Mouse (Mus musculus) limb, embryonic 14.5 days (tissue): ENCODE measurements around the gene Hist1h2bl. TPM values are rescaled to one million over a fixed set of nuclear protein-coding genes. Genes with fewer than 3 reads are reported as not detected.

Source experiments
- ATAC-seq: fragments of 200-750 bp; cut with Nextera tagmentation; 2 replicates; pipeline ENCODE4 v1.8.0; 2017; ENCODE audit warnings: low read depth, moderate number of reproducible peaks, moderate TSS enrichment; ENCODE audit not compliant: low FRiP score
- DNase-seq: peaks from one replicate; pipeline ENCODE4 v3.0.0-alpha.2; 2015; ENCODE audit warnings: low spot score
- H3K27ac ChIP-seq: fragments of 300-500 bp; sonication (generic); replicated peaks from 2 replicates; pipeline ENCODE4 v1.5.1; 2014; ENCODE audit warnings: low read depth, mild to moderate bottlenecking, low read length, moderate library complexity, mixed read lengths
- H3K27me3 ChIP-seq: fragments of 300-500 bp; sonication (generic); 2 replicates; pipeline ENCODE4 v1.6.1; 2014; ENCODE audit warnings: low read length, mixed read lengths; ENCODE audit not compliant: control insufficient read depth, insufficient read depth
- H3K36me3 ChIP-seq: fragments of 300-500 bp; sonication (generic); 2 replicates; pipeline ENCODE4 v1.6.1; 2014; ENCODE audit warnings: mild to moderate bottlenecking, low read length, moderate library complexity, mixed read lengths; ENCODE audit not compliant: control insufficient read depth, insufficient read depth
- H3K4me1 ChIP-seq: fragments of 300-500 bp; sonication (generic); 2 replicates; pipeline ENCODE4 v1.6.1; 2014; ENCODE audit warnings: antibody characterized with exemption, low read length, mixed read lengths; ENCODE audit not compliant: control insufficient read depth, insufficient read depth
- H3K4me2 ChIP-seq: fragments of 300-500 bp; sonication (generic); replicated peaks from 2 replicates; pipeline ENCODE4 v1.6.1; 2014; ENCODE audit warnings: low read depth, mild to moderate bottlenecking, low read length, moderate library complexity; ENCODE audit not compliant: severe bottlenecking
- H3K4me3 ChIP-seq: fragments of 300-500 bp; sonication (generic); replicated peaks from 2 replicates; pipeline ENCODE4 v1.5.1; 2014; ENCODE audit warnings: low read length
- H3K9ac ChIP-seq: fragments of 300-500 bp; sonication (generic); 2 replicates; pipeline ENCODE4 v1.6.1; 2014; ENCODE audit warnings: mild to moderate bottlenecking, low read depth, low read length, moderate library complexity; ENCODE audit not compliant: severe bottlenecking
- H3K9me3 ChIP-seq: fragments of 300-500 bp; sonication (generic); 2 replicates; pipeline ENCODE4 v1.6.1; 2016; ENCODE audit warnings: low read length; ENCODE audit not compliant: control insufficient read depth
- POLR2A ChIP-seq: fragments of 200-500 bp; IDR thresholded peaks from 2 replicates; pipeline ENCODE4 v1.8.0; 2012; ENCODE audit warnings: inconsistent platforms, mild to moderate bottlenecking, moderate library complexity, borderline replicate concordance; ENCODE audit not compliant: insufficient read depth, insufficient read length; ENCODE audit errors: extremely low read depth
- WGBS: fragments of 180-500 bp; shearing (Covaris S2); extraction: QIAGEN DNeasy Blood & Tissue Kit; methylation state at CpG from one replicate; pipeline ENCODE4 v1.1.7; 2014; 5-methylcytosine and 5-hydroxymethylcytosine counted together
- microRNA-seq: library from miRNA; unstranded; fragments of <30 nt; microRNA quantifications from one replicate; pipeline ENCODE4, GENCODE M21; 2016
- polyA plus RNA-seq, 2 experiments: library from polyadenylated mRNA; depleted of rRNA in 1 of 2; stranded (reverse) in 1 of 2; unstranded in 1 of 2; fragments of >200 nt; fragmentation: Nextera tagmentation in 1 of 2; extraction: Ambion mirVana in 1 of 2; gene quantifications; 2 replicates each; pipeline versions ENCODE4 v1.2.1 to v1.2.3; 2012 to 2014

The Hist1h2bl gene
- polyA plus RNA-seq, 2 experiments = 4.4 to 15.9 TPM

- no peak overlapping the region for H3K4me3 ChIP-seq
- no peak overlapping the region for H3K27ac ChIP-seq
- no peak for ATAC-seq
- H3K4me2 ChIP-seq = no peak overlapping the region
- H3K36me3 ChIP-seq = no peaks in the 10 kb centered on the region
- no peaks in the 10 kb centered on the region for H3K4me1 ChIP-seq
- no peak for TF ChIP-seq POLR2A
- no peak for DNase-seq
- 69% methylated on average over 4 of the region's 4 CpGs for WGBS
- no peaks in the 10 kb centered on the region for H3K9me3 ChIP-seq
- no peaks in the 10 kb centered on the region for H3K27me3 ChIP-seq
- no peak overlapping the region for H3K9ac ChIP-seq
Measured at GRCm38 (mm10) chr13:21706669-21707068, 9.3 kb downstream of the Hist1h2bl start.

GRCm38 (mm10) chr13:21697811-21698210 lies 18.1 kb downstream of the Hist1h2bl start, which contains the start of gene Olfr1359:
Gene Olfr1359 (plus strand): TSS chr13:21698111.
- Histone ChIP-seq H3K36me3 (no peaks in the 10 kb centered on the region), H3K4me1 (no peaks in the 10 kb centered on the region), H3K27me3 (no peaks in the 10 kb centered on the region), H3K27ac (no peak within 1 kb of the TSS), H3K4me3 (no peak within 1 kb of the TSS), H3K9me3 (no peaks in the 10 kb centered on the region), H3K4me2 (no peak within 1 kb of the TSS), H3K9ac (no peak within 1 kb of the TSS)
- TF ChIP-seq POLR2A = no peak
- ATAC-seq = no peak
- no peak for DNase-seq

GRCm38 (mm10) chr13:21677305-21677704 lies 38.6 kb downstream of the Hist1h2bl start, which contains the start of gene Olfr1360:
Gene Olfr1360 (minus strand): TSS chr13:21677405.
- Histone ChIP-seq H3K27me3 (no peaks in the 10 kb centered on the region), H3K9me3 (no peaks in the 10 kb centered on the region), H3K4me1 (no peaks in the 10 kb centered on the region), H3K4me3 (no peak within 1 kb of the TSS), H3K9ac (no peak within 1 kb of the TSS), H3K36me3 (no peaks in the 10 kb centered on the region), H3K4me2 (no peak within 1 kb of the TSS), H3K27ac (no peak within 1 kb of the TSS)
- TF ChIP-seq POLR2A = no peak
- no peak for ATAC-seq
- DNase-seq = no peak
- WGBS = 87% methylated on average over 2 of the region's 2 CpGs

Small RNA genes within 50 kb of the gene (microRNA-seq; reads per million reads assigned to microRNA genes)
- not detected for gene Gm44357
- not detected for gene Gm44367
- gene Gm44454 = not detected

Other genes starting within 250 kb of the Hist1h2bl start
Only the 30 nearest of the 32 such genes appear.
- gene Gm10065, start 236.7 kb downstream of the Hist1h2bl start, polyA plus RNA-seq (2012; rRNA removed) = not detected in 2 replicates
- not detected in 2 replicates for gene Gm10065, start 236.7 kb downstream of the Hist1h2bl start, polyA plus RNA-seq (2014; fragmentation: Nextera tagmentation; extraction: Ambion mirVana)
- gene AK157302, start 220.9 kb downstream of the Hist1h2bl start, polyA plus RNA-seq (2012; rRNA removed) = 0.17 and 0.30 TPM in 2 replicates
- 0.28 and 0.29 TPM in 2 replicates for gene AK157302, start 220.9 kb downstream of the Hist1h2bl start, polyA plus RNA-seq (2014; fragmentation: Nextera tagmentation; extraction: Ambion mirVana)
- gene Gm11273, start 214.7 kb downstream of the Hist1h2bl start, polyA plus RNA-seq (2012; rRNA removed) = 5.1 and 5.9 TPM in 2 replicates
- gene Gm11273, start 214.7 kb downstream of the Hist1h2bl start, polyA plus RNA-seq (2014; fragmentation: Nextera tagmentation; extraction: Ambion mirVana) = 6.1 and 6.8 TPM in 2 replicates
- 12.9 and 16.2 TPM in 2 replicates for gene Zkscan8, start 185.0 kb downstream of the Hist1h2bl start, polyA plus RNA-seq (2012; rRNA removed)
- 8.8 and 10.0 TPM in 2 replicates for gene Zkscan8, start 185.0 kb downstream of the Hist1h2bl start, polyA plus RNA-seq (2014; fragmentation: Nextera tagmentation; extraction: Ambion mirVana)
- not detected in 2 replicates for gene Olfr1366, start 173.3 kb downstream of the Hist1h2bl start, polyA plus RNA-seq (2012; rRNA removed)
- 0.15 and 0.30 TPM in 2 replicates for gene Olfr1366, start 173.3 kb downstream of the Hist1h2bl start, polyA plus RNA-seq (2014; fragmentation: Nextera tagmentation; extraction: Ambion mirVana)
- not detected in 2 replicates for gene Olfr1535, start 156.2 kb downstream of the Hist1h2bl start, polyA plus RNA-seq (2012; rRNA removed)
- gene Olfr1535, start 156.2 kb downstream of the Hist1h2bl start, polyA plus RNA-seq (2014; fragmentation: Nextera tagmentation; extraction: Ambion mirVana) = not detected in 2 replicates
- gene Olfr1364, start 134.4 kb downstream of the Hist1h2bl start, polyA plus RNA-seq (2012; rRNA removed) = not detected in 2 replicates
- gene Olfr1364, start 134.4 kb downstream of the Hist1h2bl start, polyA plus RNA-seq (2014; fragmentation: Nextera tagmentation; extraction: Ambion mirVana) = not detected in 2 replicates
- not detected in 2 replicates for gene Olfr1362, start 102.1 kb downstream of the Hist1h2bl start, polyA plus RNA-seq (2012; rRNA removed)
- gene Olfr1362, start 102.1 kb downstream of the Hist1h2bl start, polyA plus RNA-seq (2014; fragmentation: Nextera tagmentation; extraction: Ambion mirVana) = not detected in 2 replicates
- not detected in 2 replicates for gene Olfr11, start 73.6 kb downstream of the Hist1h2bl start, polyA plus RNA-seq (2012; rRNA removed)
- not detected in 2 replicates for gene Olfr11, start 73.6 kb downstream of the Hist1h2bl start, polyA plus RNA-seq (2014; fragmentation: Nextera tagmentation; extraction: Ambion mirVana)
- gene Olfr1361, start 52.8 kb downstream of the Hist1h2bl start, polyA plus RNA-seq (2012; rRNA removed) = not detected in 2 replicates
- not detected in 2 replicates for gene Olfr1361, start 52.8 kb downstream of the Hist1h2bl start, polyA plus RNA-seq (2014; fragmentation: Nextera tagmentation; extraction: Ambion mirVana)
- gene Olfr1360, start 38.7 kb downstream of the Hist1h2bl start, polyA plus RNA-seq (2012; rRNA removed) = not detected in 2 replicates
- gene Olfr1360, start 38.7 kb downstream of the Hist1h2bl start, polyA plus RNA-seq (2014; fragmentation: Nextera tagmentation; extraction: Ambion mirVana) = not detected in 2 replicates
- not detected in 2 replicates for gene Olfr1359, start 18.0 kb downstream of the Hist1h2bl start, polyA plus RNA-seq (2012; rRNA removed)
- gene Olfr1359, start 18.0 kb downstream of the Hist1h2bl start, polyA plus RNA-seq (2014; fragmentation: Nextera tagmentation; extraction: Ambion mirVana) = not detected in 2 replicates
- 17.5 and 34.8 TPM in 2 replicates for gene Hist1h2ai, start 279 bp upstream of the Hist1h2bl start, polyA plus RNA-seq (2012; rRNA removed)
- gene Hist1h2ai, start 279 bp upstream of the Hist1h2bl start, polyA plus RNA-seq (2014; fragmentation: Nextera tagmentation; extraction: Ambion mirVana) = 30.7 and 38.1 TPM in 2 replicates
- gene Hist1h3h, start 1.5 kb upstream of the Hist1h2bl start, polyA plus RNA-seq (2012; rRNA removed) = 34.5 and 61.8 TPM in 2 replicates
- gene Hist1h3h, start 1.5 kb upstream of the Hist1h2bl start, polyA plus RNA-seq (2014; fragmentation: Nextera tagmentation; extraction: Ambion mirVana) = 18.4 and 18.6 TPM in 2 replicates
- 15.1 and 19.3 TPM in 2 replicates for gene Hist1h2bm, start 5.9 kb upstream of the Hist1h2bl start, polyA plus RNA-seq (2012; rRNA removed)
- gene Hist1h2bm, start 5.9 kb upstream of the Hist1h2bl start, polyA plus RNA-seq (2014; fragmentation: Nextera tagmentation; extraction: Ambion mirVana) = 4.8 and 6.3 TPM in 2 replicates
- 13.7 and 13.8 TPM in 2 replicates for gene Hist1h4j, start 18.9 kb upstream of the Hist1h2bl start, polyA plus RNA-seq (2012; rRNA removed)
- 1.00 and 1.3 TPM in 2 replicates for gene Hist1h4j, start 18.9 kb upstream of the Hist1h2bl start, polyA plus RNA-seq (2014; fragmentation: Nextera tagmentation; extraction: Ambion mirVana)
- gene Hist1h4k, start 34.4 kb upstream of the Hist1h2bl start, polyA plus RNA-seq (2012; rRNA removed) = 22.1 and 22.3 TPM in 2 replicates
- 1.4 and 4.0 TPM in 2 replicates for gene Hist1h4k, start 34.4 kb upstream of the Hist1h2bl start, polyA plus RNA-seq (2014; fragmentation: Nextera tagmentation; extraction: Ambion mirVana)
- 26.8 and 28.1 TPM in 2 replicates for gene Hist1h2ak, start 37.7 kb upstream of the Hist1h2bl start, polyA plus RNA-seq (2012; rRNA removed)
- gene Hist1h2ak, start 37.7 kb upstream of the Hist1h2bl start, polyA plus RNA-seq (2014; fragmentation: Nextera tagmentation; extraction: Ambion mirVana) = 11.0 and 17.9 TPM in 2 replicates
- gene Hist1h2bn, start 38.0 kb upstream of the Hist1h2bl start, polyA plus RNA-seq (2012; rRNA removed) = 15.3 and 18.4 TPM in 2 replicates
- gene Hist1h2bn, start 38.0 kb upstream of the Hist1h2bl start, polyA plus RNA-seq (2014; fragmentation: Nextera tagmentation; extraction: Ambion mirVana) = 3.2 and 3.4 TPM in 2 replicates
- 5.9 and 6.7 TPM in 2 replicates for gene Hist1h1b, start 64.5 kb upstream of the Hist1h2bl start, polyA plus RNA-seq (2012; rRNA removed)
- 8.9 and 13.0 TPM in 2 replicates for gene Hist1h1b, start 64.5 kb upstream of the Hist1h2bl start, polyA plus RNA-seq (2014; fragmentation: Nextera tagmentation; extraction: Ambion mirVana)
- 39.9 and 59.2 TPM in 2 replicates for gene Hist1h3i, start 67.2 kb upstream of the Hist1h2bl start, polyA plus RNA-seq (2012; rRNA removed)
- gene Hist1h3i, start 67.2 kb upstream of the Hist1h2bl start, polyA plus RNA-seq (2014; fragmentation: Nextera tagmentation; extraction: Ambion mirVana) = 142 and 166 TPM in 2 replicates
- 9.3 and 19.2 TPM in 2 replicates for gene Hist1h2an, start 71.1 kb upstream of the Hist1h2bl start, polyA plus RNA-seq (2012; rRNA removed)
- gene Hist1h2an, start 71.1 kb upstream of the Hist1h2bl start, polyA plus RNA-seq (2014; fragmentation: Nextera tagmentation; extraction: Ambion mirVana) = 6.1 and 8.1 TPM in 2 replicates
- 1.8 and 2.2 TPM in 2 replicates for gene Hist1h2bp, start 71.3 kb upstream of the Hist1h2bl start, polyA plus RNA-seq (2012; rRNA removed)
- gene Hist1h2bp, start 71.3 kb upstream of the Hist1h2bl start, polyA plus RNA-seq (2014; fragmentation: Nextera tagmentation; extraction: Ambion mirVana) = 1.9 and 2.1 TPM in 2 replicates
- gene Hist1h2bq, start 94.1 kb upstream of the Hist1h2bl start, polyA plus RNA-seq (2012; rRNA removed) = 18.4 and 18.7 TPM in 2 replicates
- 20.2 and 24.7 TPM in 2 replicates for gene Hist1h2bq, start 94.1 kb upstream of the Hist1h2bl start, polyA plus RNA-seq (2014; fragmentation: Nextera tagmentation; extraction: Ambion mirVana)
- not detected in 2 replicates for gene Hist1h2ao, start 94.3 kb upstream of the Hist1h2bl start, polyA plus RNA-seq (2012; rRNA removed)
- gene Hist1h2ao, start 94.3 kb upstream of the Hist1h2bl start, polyA plus RNA-seq (2014; fragmentation: Nextera tagmentation; extraction: Ambion mirVana) = 2.1 TPM in 1 of 2 replicates, not detected in the other
- gene Hist1h4m, start 95.6 kb upstream of the Hist1h2bl start, polyA plus RNA-seq (2012; rRNA removed) = not detected in 2 replicates
- not detected in 2 replicates for gene Hist1h4m, start 95.6 kb upstream of the Hist1h2bl start, polyA plus RNA-seq (2014; fragmentation: Nextera tagmentation; extraction: Ambion mirVana)
- gene Hist1h4n, start 116.1 kb upstream of the Hist1h2bl start, polyA plus RNA-seq (2012; rRNA removed) = 30.3 and 31.8 TPM in 2 replicates
- gene Hist1h4n, start 116.1 kb upstream of the Hist1h2bl start, polyA plus RNA-seq (2014; fragmentation: Nextera tagmentation; extraction: Ambion mirVana) = 15.6 and 21.5 TPM in 2 replicates
- 60.6 and 133 TPM in 2 replicates for gene Hist1h2ap, start 117.4 kb upstream of the Hist1h2bl start, polyA plus RNA-seq (2012; rRNA removed)
- 3,378 and 3,605 TPM in 2 replicates for gene Hist1h2ap, start 117.4 kb upstream of the Hist1h2bl start, polyA plus RNA-seq (2014; fragmentation: Nextera tagmentation; extraction: Ambion mirVana)
- 7.1 and 24.1 TPM in 2 replicates for gene Hist1h2br, start 117.6 kb upstream of the Hist1h2bl start, polyA plus RNA-seq (2012; rRNA removed)
- 19.2 and 25.2 TPM in 2 replicates for gene Hist1h2br, start 117.6 kb upstream of the Hist1h2bl start, polyA plus RNA-seq (2014; fragmentation: Nextera tagmentation; extraction: Ambion mirVana)
- 7.5 and 8.3 TPM in 2 replicates for gene Zfp184, start 229.0 kb upstream of the Hist1h2bl start, polyA plus RNA-seq (2012; rRNA removed)
- gene Zfp184, start 229.0 kb upstream of the Hist1h2bl start, polyA plus RNA-seq (2014; fragmentation: Nextera tagmentation; extraction: Ambion mirVana) = 12.7 and 17.2 TPM in 2 replicates